Mouse (Mus musculus): Measurements from ENCODE around the gene Adssl1. TPM values are rescaled to one million over a fixed set of nuclear protein-coding genes. Genes with fewer than 3 reads are reported as not detected.

Adssl1 gene
- polyA plus RNA-seq, 1 experiment from 2014 or later = 43.0 TPM

DNA sequence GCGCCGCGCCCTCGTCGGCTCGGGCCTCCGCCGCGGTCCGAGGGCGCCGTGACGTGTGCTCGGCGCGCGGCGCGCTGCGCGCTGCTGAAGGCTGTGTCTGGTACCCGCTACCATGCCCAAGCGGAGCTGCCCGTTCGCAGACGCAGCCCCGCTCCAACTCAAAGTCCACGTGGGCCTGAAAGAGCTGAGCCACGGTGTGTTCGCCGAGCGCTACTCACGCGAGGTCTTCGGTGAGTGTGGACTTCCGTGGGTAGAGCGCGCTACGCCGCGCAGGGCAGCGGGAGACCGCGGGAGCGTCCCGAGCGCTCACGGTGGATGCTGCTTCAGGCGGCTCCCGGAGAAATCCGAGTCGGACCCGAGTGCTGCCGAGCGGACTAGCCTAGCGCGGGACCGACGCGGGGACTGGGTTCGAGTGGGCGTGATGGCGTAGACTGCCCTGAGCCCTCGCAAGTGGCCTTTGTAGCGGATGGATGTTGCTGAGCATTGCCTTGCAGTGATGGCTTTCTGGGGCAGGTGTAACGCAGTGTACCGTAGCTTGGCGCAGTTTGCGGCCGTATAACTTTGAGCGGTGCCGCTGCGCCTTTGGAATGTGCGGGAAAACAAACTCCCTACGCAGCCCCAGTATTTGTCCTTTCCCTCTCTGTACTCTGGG is 25.1 kb downstream of the Adssl1 start:
- DNase-seq (ENCODE audit: low spot score) (peak; percentile 54), ATAC-seq (peak; percentile 0)
- Histone ChIP-seq H3K4me1 (ENCODE audit: insufficient read depth, low read depth, low read length) (no peaks in the 10 kb centered on the region; the same call in 1 of the 2 replicates), H3K36me3 (ENCODE audit: insufficient read depth, low read length) (0 out of 2 replicates have a peak, but pooled peaks cover 11% of the 10 kb centered on the region), H3K27ac (ENCODE audit: low read length) (peak overlapping the region; percentile 86), H3K4me3 (ENCODE audit: low read depth, low read length) (peak overlapping the region; percentile 68), H3K4me2 (replicated peaks; ENCODE audit: low read depth, low read length) (peak overlapping the region; percentile 97), H3K9ac (replicated peaks; ENCODE audit: low read depth) (peak overlapping the region; percentile 76), H3K27me3 (replicated peaks; ENCODE audit: insufficient read depth, low read length) (no peaks in the 10 kb centered on the region), H3K9me3 (ENCODE audit: low read length) (no peaks in the 10 kb centered on the region)
- WGBS = under 1% methylated on average over 64 of the region's 75 CpGs
- no peak for TF ChIP-seq EP300 (IDR thresholded peaks at IDR 0.05)
- no peak for TF ChIP-seq CTCF (IDR thresholded peaks at IDR 0.05)

DNA sequence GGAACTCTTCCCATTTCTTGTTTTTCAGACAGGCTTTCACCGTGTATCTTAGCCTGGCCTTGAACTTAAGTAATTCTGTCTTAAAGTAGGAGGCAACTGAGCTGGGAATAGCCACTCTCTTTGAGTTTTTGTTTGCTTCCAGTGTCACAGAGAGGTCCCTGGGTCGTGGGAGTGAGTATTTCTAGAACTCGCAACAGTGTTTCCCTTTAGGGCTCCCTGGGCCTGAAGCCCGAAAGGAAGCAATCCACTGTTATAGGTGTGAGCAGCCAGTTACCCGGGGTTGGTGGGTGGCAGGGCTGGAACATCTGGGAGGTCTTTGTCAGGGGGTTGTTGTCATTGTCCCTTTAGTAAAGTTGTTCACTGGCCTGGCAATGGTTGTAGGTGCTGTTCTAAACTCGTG is 26.3 kb downstream of the Adssl1 start:
- H3K4me3 ChIP-seq (ENCODE audit: low read depth, low read length) = no peak overlapping the region
- WGBS = 36% methylated on average over 6 of the region's 6 CpGs
- peak overlapping the region; percentile 97 for H3K4me2 ChIP-seq (replicated peaks; ENCODE audit: low read depth, low read length)
- no peak for TF ChIP-seq EP300 (IDR thresholded peaks at IDR 0.05)
- no peak for TF ChIP-seq CTCF (IDR thresholded peaks at IDR 0.05)
- peak overlapping the region; percentile 86 for H3K27ac ChIP-seq (ENCODE audit: low read length)
- ATAC-seq (no peak), DNase-seq (ENCODE audit: low spot score) (no peak)
- H3K4me1 ChIP-seq (ENCODE audit: insufficient read depth, low read depth, low read length) = no peaks in the 10 kb centered on the region; the same call in 1 of the 2 replicates
- no peak overlapping the region for H3K9ac ChIP-seq (replicated peaks; ENCODE audit: low read depth)
- no peaks in the 10 kb centered on the region for H3K27me3 ChIP-seq (replicated peaks; ENCODE audit: insufficient read depth, low read length)
- H3K9me3 ChIP-seq (ENCODE audit: low read length) = no peaks in the 10 kb centered on the region
- 0 out of 2 replicates have a peak, but pooled peaks cover 11% of the 10 kb centered on the region for H3K36me3 ChIP-seq (ENCODE audit: insufficient read depth, low read length)

DNA sequence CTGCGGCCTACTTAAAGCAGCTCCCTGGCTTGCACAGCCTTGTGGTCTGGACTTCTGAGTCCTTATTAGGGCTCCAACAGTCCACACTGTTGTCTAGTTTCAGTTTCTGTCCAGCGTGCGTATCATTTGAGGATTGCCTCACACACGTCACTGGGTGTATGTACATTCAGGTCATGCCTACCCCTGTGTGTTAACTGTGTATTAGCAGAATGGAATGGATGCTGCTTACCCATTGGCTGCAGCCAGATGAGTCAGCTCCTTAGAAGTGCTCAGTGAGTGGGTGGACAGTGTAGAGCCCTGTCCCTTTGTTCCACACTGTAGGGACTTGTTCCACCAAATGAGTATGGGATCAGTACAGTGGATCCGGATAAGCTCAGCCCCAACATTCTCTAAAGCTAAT is 28.2 kb downstream of the Adssl1 start:
- ATAC-seq = no peak
- H3K4me2 ChIP-seq (replicated peaks; ENCODE audit: low read depth, low read length) = no peak overlapping the region
- H3K4me1 ChIP-seq (ENCODE audit: insufficient read depth, low read depth, low read length) = peaks cover 3% of the 10 kb centered on the region; the same call in 1 of the 2 replicates
- DNase-seq (ENCODE audit: low spot score) = peak; percentile 40
- no peak overlapping the region for H3K4me3 ChIP-seq (ENCODE audit: low read depth, low read length)
- WGBS = 81% methylated on average over 5 of the region's 5 CpGs
- H3K9ac ChIP-seq (replicated peaks; ENCODE audit: low read depth) = no peak overlapping the region
- H3K9me3 ChIP-seq (ENCODE audit: low read length) = no peaks in the 10 kb centered on the region
- H3K36me3 ChIP-seq (ENCODE audit: insufficient read depth, low read length) = 0 out of 2 replicates have a peak, but pooled peaks cover 11% of the 10 kb centered on the region
- no peak overlapping the region for H3K27ac ChIP-seq (ENCODE audit: low read length)
- peak; percentile 39; the same call in 1 of the 2 replicates for TF ChIP-seq EP300 (IDR thresholded peaks at IDR 0.05)
- no peak for TF ChIP-seq CTCF (IDR thresholded peaks at IDR 0.05)
- H3K27me3 ChIP-seq (replicated peaks; ENCODE audit: insufficient read depth, low read length) = no peaks in the 10 kb centered on the region

DNA sequence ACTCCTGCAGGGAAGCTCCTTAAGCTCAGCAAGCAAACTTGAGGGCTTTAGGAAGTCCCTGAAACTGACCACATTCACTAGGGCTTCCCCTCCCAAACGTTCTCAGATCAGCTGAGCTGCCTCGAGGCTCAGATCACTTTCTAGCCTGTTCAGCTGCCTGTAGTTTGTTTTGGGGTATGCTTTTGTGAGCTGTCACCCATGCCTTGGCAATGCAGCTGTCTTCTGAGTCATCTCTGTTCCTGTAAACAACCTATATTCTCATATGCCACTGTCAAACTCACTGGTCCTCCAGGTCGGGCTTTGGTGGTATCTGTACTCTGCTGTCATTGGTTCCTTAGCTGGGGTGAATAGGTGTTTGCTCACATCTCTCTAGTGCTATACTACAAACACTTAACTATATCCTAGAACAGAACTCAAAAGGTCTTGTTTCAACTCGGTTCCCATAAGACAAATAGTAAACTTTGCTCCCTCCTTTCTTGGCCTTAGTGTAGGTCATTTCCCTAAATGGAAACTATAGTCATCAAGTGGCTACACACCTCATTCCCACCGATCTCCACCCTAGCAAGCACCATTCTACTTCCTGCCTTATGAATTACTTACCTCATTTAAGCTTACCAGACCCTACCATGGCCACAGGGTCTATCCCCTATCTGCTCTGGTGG is 32.1 kb downstream of the Adssl1 start:
- Histone ChIP-seq H3K9me3 (ENCODE audit: low read length) (no peaks in the 10 kb centered on the region), H3K27me3 (replicated peaks; ENCODE audit: insufficient read depth, low read length) (no peaks in the 10 kb centered on the region), H3K27ac (ENCODE audit: low read length) (peak overlapping the region; percentile 81), H3K4me3 (ENCODE audit: low read depth, low read length) (no peak overlapping the region), H3K36me3 (ENCODE audit: insufficient read depth, low read length) (peaks cover 42% of the 10 kb centered on the region), H3K9ac (replicated peaks; ENCODE audit: low read depth) (no peak overlapping the region), H3K4me2 (replicated peaks; ENCODE audit: low read depth, low read length) (no peak overlapping the region), H3K4me1 (ENCODE audit: insufficient read depth, low read depth, low read length) (peaks cover 3% of the 10 kb centered on the region; the same call in 1 of the 2 replicates)
- DNase-seq (ENCODE audit: low spot score) (peak; percentile 89), ATAC-seq (peak; percentile 72)
- TF ChIP-seq CTCF (IDR thresholded peaks at IDR 0.05) = no peak
- no peak; the same call in 1 of the 2 replicates for TF ChIP-seq EP300 (IDR thresholded peaks at IDR 0.05)
- 44% methylated on average over 5 of the region's 5 CpGs for WGBS

DNA sequence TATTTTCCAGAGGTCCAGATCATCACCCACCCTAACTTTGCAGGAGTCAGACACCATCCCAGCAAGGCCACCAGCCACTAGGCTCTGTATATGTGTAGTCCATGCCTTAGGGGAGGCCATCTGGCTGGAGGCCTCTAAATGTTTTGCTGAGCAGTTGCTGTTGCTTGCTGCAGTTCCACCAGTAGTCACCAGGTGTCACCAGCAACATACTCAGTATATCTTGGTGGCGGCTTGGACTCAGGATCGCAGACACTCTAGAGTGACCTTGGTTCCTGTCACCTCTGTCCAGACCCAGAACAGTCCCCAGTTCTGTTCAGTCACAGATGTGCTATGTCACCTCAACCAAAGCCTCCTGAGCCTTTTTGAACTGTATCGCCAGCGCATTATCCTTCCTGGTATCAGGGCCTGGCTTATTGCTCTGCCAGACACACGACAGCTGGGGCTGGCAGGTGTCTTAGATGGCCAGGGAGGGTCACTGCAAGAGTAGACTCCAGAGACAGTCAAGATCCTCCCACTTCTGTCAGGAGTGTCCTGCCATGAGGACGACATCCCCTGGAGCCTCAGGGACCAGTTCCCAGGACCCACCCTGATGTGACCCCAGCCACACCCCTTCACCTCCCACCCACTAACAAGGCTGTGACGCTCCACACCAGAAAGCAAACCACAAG is 33.4 kb downstream of the Adssl1 start:
- H3K27ac ChIP-seq (ENCODE audit: low read length) = no peak overlapping the region; the same call in 1 of the 2 replicates

DNA sequence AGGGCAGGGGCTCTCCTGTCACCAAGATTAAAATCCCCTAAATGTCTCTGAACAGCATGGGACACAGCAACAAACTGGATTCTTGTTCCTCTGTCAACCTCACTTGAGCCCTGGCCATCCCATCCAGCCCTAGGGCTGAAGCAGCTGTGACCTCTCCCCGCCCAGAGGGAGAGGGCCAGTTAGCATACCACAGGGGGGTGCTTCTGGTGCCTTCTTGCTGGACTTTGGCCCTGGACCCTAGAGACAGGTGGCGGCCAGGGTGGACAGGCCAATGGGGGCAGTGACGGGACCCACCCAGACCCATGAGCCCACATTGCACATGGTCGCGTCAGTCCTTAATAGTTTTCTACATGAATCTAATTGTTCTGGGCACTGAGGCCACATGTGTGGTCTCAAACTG is 34.2 kb downstream of the Adssl1 start:
- ATAC-seq (no peak), DNase-seq (ENCODE audit: low spot score) (no peak)
- no peak overlapping the region for H3K4me2 ChIP-seq (replicated peaks; ENCODE audit: low read depth, low read length)
- no peaks in the 10 kb centered on the region for H3K27me3 ChIP-seq (replicated peaks; ENCODE audit: insufficient read depth, low read length)
- no peaks in the 10 kb centered on the region for H3K9me3 ChIP-seq (ENCODE audit: low read length)
- no peak overlapping the region for H3K9ac ChIP-seq (replicated peaks; ENCODE audit: low read depth)
- 93% methylated on average over 5 of the region's 5 CpGs for WGBS
- H3K36me3 ChIP-seq (ENCODE audit: insufficient read depth, low read length) = peaks cover 57% of the 10 kb centered on the region
- TF ChIP-seq EP300 (IDR thresholded peaks at IDR 0.05) (no peak), CTCF (IDR thresholded peaks at IDR 0.05) (no peak)
- H3K27ac ChIP-seq (ENCODE audit: low read length) = no peak overlapping the region
- no peak overlapping the region for H3K4me3 ChIP-seq (ENCODE audit: low read depth, low read length)
- H3K4me1 ChIP-seq (ENCODE audit: insufficient read depth, low read depth, low read length) = peaks cover 3% of the 10 kb centered on the region; the same call in 1 of the 2 replicates

More for the DNA sequence above, 33.4 kb downstream of the Adssl1 start:
- no peaks in the 10 kb centered on the region for H3K27me3 ChIP-seq (replicated peaks; ENCODE audit: insufficient read depth, low read length)
- TF ChIP-seq EP300 (IDR thresholded peaks at IDR 0.05) (no peak), CTCF (IDR thresholded peaks at IDR 0.05) (peak; percentile 99)
- no peaks in the 10 kb centered on the region for H3K9me3 ChIP-seq (ENCODE audit: low read length)
- peaks cover 3% of the 10 kb centered on the region; the same call in 1 of the 2 replicates for H3K4me1 ChIP-seq (ENCODE audit: insufficient read depth, low read depth, low read length)
- H3K4me3 ChIP-seq (ENCODE audit: low read depth, low read length) = no peak overlapping the region
- peak; percentile 91 for DNase-seq (ENCODE audit: low spot score)
- H3K4me2 ChIP-seq (replicated peaks; ENCODE audit: low read depth, low read length) = no peak overlapping the region
- WGBS = 42% methylated on average over 7 of the region's 7 CpGs
- H3K9ac ChIP-seq (replicated peaks; ENCODE audit: low read depth) = no peak overlapping the region
- peak; percentile 45 for ATAC-seq
- peaks cover 51% of the 10 kb centered on the region for H3K36me3 ChIP-seq (ENCODE audit: insufficient read depth, low read length)
